Mouse (Mus musculus): ENCODE data around the gene Sfta2. TPM values are rescaled to one million over a fixed set of nuclear protein-coding genes. Genes with fewer than 3 reads are reported as not detected.

Sfta2 gene
- total RNA-seq, 2 experiments from 2014 or later = not detected

- DNase-seq (ENCODE audit: extremely low spot score in 1 of 2, low spot score in 2 of 2) = no peak
- TF ChIP-seq CTCF (IDR thresholded peaks at IDR 0.05) = no peak
- intact Hi-C loops (cut with DNase I) = no loop called here
- no peak overlapping the region for H3K4me3 ChIP-seq
- no peak overlapping the region for H3K27ac ChIP-seq
These were observed 4.0 kb upstream of the Sfta2 start for GRCm38 (mm10) chr17:35597399-35597798.

DNA sequence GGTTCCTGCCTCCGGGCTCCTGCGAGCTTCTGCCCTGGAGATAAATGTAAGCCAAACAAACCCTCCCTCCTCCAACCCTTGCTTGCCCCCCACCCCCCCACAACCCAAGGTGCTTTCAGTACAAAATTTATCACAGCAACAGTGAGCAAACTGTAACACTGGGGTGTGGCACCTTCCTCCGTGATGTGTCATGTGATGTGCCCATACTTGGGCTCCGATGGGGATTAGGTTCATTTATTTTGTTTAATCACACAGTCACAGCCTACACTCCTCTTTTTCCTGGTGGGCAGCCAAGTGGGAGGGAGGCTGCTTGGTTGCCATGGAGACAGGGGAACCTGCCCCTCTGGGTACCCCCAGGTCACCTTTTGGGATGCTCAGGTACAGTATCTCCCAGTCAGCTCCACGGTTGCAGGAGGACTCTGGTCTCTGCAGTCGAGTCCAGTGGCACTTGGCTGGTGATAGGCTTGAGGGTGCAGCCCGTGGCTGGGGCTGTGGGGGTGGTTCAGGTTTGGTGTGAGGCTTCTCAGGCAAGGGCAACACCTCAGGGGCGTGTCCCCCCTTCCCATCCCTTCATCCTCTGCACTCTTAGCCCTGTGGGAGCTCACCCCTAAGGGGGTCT lies 496 bp downstream of the Sfta2 start:
- intact Hi-C loops (cut with DNase I) = no loop called here
- Histone ChIP-seq H3K27ac (no peak overlapping the region), H3K4me3 (no peak overlapping the region)
- DNase-seq (ENCODE audit: extremely low spot score in 1 of 2, low spot score in 2 of 2) = no peak
- no peak for TF ChIP-seq CTCF (IDR thresholded peaks at IDR 0.05)

DNA sequence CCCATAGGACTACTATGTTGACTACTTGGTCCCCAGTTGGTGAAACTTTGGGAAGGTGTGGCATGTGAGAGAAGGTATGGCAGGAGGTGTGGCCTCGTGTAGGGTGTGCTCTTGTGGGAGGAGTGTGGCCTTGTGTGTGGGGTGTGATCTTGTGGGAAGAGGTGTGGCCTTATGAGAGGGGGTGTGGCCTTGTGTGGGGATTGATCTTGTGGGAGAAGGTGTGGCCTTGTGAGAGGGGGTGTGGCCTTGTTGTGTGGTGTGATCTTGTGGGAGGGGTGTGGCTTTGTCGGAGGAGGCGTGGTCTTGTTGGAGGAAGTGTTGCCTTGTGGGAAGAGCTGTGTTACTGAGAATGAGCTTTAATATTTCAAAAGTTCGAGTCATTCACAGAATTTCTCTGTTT lies 15.8 kb downstream of the Sfta2 start:
- no peak overlapping the region for H3K4me3 ChIP-seq
- no peak for TF ChIP-seq CTCF (IDR thresholded peaks at IDR 0.05)
- DNase-seq (ENCODE audit: extremely low spot score in 1 of 2, low spot score in 2 of 2) = no peak
- no peak overlapping the region for H3K27ac ChIP-seq
- intact Hi-C loops (cut with DNase I) = no loop called here

GRCm38 (mm10) chr17:35626537-35626936 lies 25.2 kb downstream of the Sfta2 start, which contains the start of gene Gm9573:
Gene Gm9573 (minus strand): TSS chr17:35626637.
- TF ChIP-seq CTCF (IDR thresholded peaks at IDR 0.05) = no peak
- H3K4me3 ChIP-seq = no peak within 1 kb of the TSS
- DNase-seq (ENCODE audit: extremely low spot score in 1 of 2, low spot score in 2 of 2) = no peak
- intact Hi-C loops (cut with DNase I) = no loop called here
- no peak within 1 kb of the TSS for H3K27ac ChIP-seq

- intact Hi-C loops (cut with DNase I) = loop anchor here (2.0 kb wide), 2 partner anchors 43 to 91 kb away; no protein-coding TSS in a partner anchor
- no peak overlapping the region for H3K4me3 ChIP-seq
- H3K27ac ChIP-seq = peak overlapping the region; percentile 90
- peak; percentile 53 to 67 for DNase-seq (ENCODE audit: extremely low spot score in 1 of 2, low spot score in 2 of 2)
- TF ChIP-seq CTCF (IDR thresholded peaks at IDR 0.05) = peak; percentile 55
These were observed 32.6 kb downstream of the Sfta2 start for GRCm38 (mm10) chr17:35633992-35634391.

DNA sequence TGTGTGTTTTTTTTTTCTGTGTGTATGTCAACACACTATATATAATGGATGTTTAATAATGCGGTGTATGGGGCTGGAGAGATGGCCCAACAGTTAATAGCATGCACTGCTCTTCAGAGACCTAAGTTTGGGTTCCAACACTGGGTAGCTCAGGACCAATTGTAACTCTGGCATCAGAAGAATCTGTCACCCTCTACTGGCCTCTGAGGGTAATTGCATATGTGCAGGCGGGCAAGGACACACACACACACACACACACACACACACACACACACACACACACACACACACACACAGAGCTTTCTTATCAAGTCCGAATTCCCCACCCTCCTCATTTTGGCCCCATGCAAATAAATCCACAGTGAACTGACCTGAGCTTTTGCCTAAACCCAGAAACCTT lies 33.9 kb downstream of the Sfta2 start:
- Histone ChIP-seq H3K4me3 (no peak overlapping the region; the same call in 1 of the 2 replicates), H3K27ac (peak overlapping the region; percentile 90)
- no peak for TF ChIP-seq CTCF (IDR thresholded peaks at IDR 0.05)
- DNase-seq (ENCODE audit: extremely low spot score in 1 of 2, low spot score in 2 of 2) = no peak
- intact Hi-C loops (cut with DNase I) = loop anchor here (1.0 to 2.0 kb wide), 3 partner anchors 32 to 90 kb away; partner anchors contain the start of gene Vars2

DNA sequence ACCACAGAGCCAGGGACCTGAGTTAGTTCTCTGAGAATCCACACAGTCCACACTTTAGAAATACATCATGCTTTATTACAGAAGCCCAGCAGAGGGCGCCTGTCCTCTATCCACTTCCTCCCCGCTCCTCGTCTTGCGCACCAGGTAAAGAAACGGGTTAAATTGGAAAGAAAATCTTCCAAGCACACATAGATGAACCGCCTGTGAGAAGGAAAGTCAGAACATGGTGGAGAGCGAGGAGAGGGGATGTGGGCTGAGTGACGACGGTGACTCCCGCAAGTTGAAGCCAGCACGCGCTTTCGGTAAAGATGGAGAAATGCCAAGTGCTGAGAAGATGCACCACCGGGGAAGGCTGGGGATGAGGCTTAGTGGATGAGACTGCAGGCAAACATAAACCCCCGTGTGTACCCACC lies 34.4 kb downstream of the Sfta2 start:
- Histone ChIP-seq H3K27ac (peak overlapping the region; percentile 72), H3K4me3 (peak overlapping the region; percentile 45)
- intact Hi-C loops (cut with DNase I) = loop anchor here (1.0 to 2.0 kb wide), 3 partner anchors 32 to 89 kb away; partner anchors contain the start of gene Vars2
- DNase-seq (ENCODE audit: extremely low spot score in 1 of 2, low spot score in 2 of 2) = peak; percentile 75 to 77
- peak; percentile 90 for TF ChIP-seq CTCF (IDR thresholded peaks at IDR 0.05)

DNA sequence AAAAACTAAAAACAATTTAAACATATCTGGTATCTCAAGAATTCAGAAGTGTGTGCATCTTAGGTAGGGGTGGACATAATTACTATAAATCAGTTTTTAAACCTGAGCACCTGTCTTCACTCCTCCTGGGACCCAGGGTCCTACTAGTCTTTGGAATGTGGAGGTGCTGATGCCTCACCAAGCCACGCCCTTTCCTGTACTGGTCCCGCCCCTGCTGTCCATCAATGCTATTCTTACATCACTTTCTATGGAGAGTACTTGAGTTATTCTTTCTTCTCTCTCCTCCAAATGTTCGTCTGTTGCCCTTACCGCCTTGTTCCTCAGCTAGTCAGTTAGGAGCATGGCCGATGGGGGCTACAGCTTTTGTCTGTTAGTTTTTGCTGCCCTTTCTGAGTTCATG lies 35.0 kb downstream of the Sfta2 start:
- no peak overlapping the region for H3K4me3 ChIP-seq
- no peak for TF ChIP-seq CTCF (IDR thresholded peaks at IDR 0.05)
- H3K27ac ChIP-seq = peak overlapping the region; percentile 72
- intact Hi-C loops (cut with DNase I) = no loop called here
- peak in 1 of 2 experiments; percentile 37 for DNase-seq (ENCODE audit: extremely low spot score in 1 of 2, low spot score in 2 of 2)

- no peak overlapping the region for H3K27ac ChIP-seq
- no peak overlapping the region for H3K4me3 ChIP-seq
- no peak for TF ChIP-seq CTCF (IDR thresholded peaks at IDR 0.05)
- intact Hi-C loops (cut with DNase I) = no loop called here
- peak in 1 of 2 experiments; percentile 36 for DNase-seq (ENCODE audit: extremely low spot score in 1 of 2, low spot score in 2 of 2)
These were observed 37.3 kb downstream of the Sfta2 start for GRCm38 (mm10) chr17:35638475-35639190.

DNA sequence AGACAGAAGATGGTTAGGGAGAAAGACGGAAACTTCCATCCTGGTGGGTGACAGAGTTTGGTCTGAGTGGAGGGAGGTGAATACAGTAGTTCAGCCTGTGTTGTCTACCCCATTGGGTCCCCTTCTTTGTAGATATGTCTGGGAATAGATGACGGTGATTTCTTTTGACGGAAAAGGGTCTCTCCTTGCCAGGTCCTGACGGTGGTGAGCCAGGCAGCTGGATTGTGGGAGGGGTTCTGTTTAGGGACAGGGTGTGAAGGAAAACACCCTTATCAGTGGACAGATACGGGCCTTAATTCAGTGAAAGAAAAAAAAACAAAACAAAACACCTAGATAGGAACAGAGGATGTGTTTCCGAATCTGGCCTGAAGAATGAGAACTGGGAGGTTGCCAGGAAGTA lies 38.0 kb downstream of the Sfta2 start:
- Histone ChIP-seq H3K4me3 (no peak overlapping the region), H3K27ac (no peak overlapping the region)
- intact Hi-C loops (cut with DNase I) = no loop called here
- no peak for DNase-seq (ENCODE audit: extremely low spot score in 1 of 2, low spot score in 2 of 2)
- no peak for TF ChIP-seq CTCF (IDR thresholded peaks at IDR 0.05)

DNA sequence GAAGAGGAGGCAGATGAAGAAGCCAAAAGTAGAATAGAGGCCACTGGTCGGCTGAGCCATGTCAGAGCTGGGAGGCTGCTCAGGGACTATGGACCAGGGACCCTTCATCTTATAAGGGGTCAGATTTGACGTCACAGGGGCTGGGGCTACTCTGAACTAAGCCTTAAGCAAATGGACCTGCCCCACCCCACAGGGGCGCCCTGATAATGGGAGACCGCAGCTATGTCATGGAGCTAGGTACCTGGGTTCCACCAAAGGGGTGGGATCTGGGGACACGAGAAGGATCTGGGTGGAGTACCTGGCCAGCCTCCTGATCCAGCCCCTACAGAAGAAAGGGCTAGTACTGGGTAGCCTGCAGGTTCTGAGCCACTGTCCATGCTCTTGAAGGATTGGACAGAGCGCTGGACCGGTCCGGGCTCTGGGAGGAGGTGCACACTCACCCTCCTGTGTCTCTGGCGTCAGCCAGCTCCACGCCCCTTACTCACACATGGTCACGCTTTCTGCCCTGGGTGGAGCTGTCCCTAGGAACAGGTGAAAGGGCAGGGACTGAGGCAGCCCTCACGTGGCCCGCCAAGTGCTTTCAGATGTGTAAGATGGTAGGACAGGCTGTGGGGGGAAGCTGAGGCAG lies 42.4 kb downstream of the Sfta2 start, which contains the start of gene Mucl3:
Gene Mucl3, minus strand, starts transcription at position 87 of the 628 bp plus-strand sequence.
- no peak for TF ChIP-seq CTCF (IDR thresholded peaks at IDR 0.05)
- Histone ChIP-seq H3K4me3 (no peak within 1 kb of the TSS), H3K27ac (no peak within 1 kb of the TSS)
- intact Hi-C loops (cut with DNase I) = no loop called here
- no peak for DNase-seq (ENCODE audit: extremely low spot score in 1 of 2, low spot score in 2 of 2)

DNA sequence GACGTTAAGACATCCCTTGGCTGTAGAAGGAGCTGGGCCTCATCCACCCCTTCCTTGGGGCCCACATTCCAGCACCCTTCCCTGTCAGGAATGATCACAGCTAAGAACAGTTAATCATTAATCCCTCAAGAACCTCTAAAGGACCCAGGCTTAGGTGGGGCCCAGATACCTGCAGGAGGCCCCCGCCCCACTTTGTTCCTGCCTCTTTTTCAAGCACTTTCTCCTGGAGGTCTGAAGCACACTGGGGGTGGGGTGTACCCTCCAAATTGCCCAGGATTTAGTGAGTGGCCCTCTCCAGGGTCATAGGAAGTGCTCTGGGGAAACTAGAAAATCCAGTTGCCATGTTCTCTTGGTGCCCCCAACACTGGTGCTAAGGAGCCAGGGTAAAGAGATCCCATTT lies 48.1 kb downstream of the Sfta2 start:
- no peak overlapping the region for H3K4me3 ChIP-seq
- H3K27ac ChIP-seq = no peak overlapping the region
- TF ChIP-seq CTCF (IDR thresholded peaks at IDR 0.05) = no peak
- intact Hi-C loops (cut with DNase I) = no loop called here
- no peak for DNase-seq (ENCODE audit: extremely low spot score in 1 of 2, low spot score in 2 of 2)
